Mouse (Mus musculus): ENCODE results near the gene Col4a5. TPM values are rescaled to one million over a fixed set of nuclear protein-coding genes. Genes with fewer than 3 reads are reported as not detected.

Col4a5 gene
- total RNA-seq (2021) = 10 to 100 TPM; 11.6 to 21.7 TPM
- long read RNA-seq, experiment 1, partial matches to known transcripts = 3 of 3 reads
- long read RNA-seq, experiment 1, other reads (novel, unspliced or antisense) = 0 of 3 reads
- long read RNA-seq, experiment 2 = 0 reads

DNA sequence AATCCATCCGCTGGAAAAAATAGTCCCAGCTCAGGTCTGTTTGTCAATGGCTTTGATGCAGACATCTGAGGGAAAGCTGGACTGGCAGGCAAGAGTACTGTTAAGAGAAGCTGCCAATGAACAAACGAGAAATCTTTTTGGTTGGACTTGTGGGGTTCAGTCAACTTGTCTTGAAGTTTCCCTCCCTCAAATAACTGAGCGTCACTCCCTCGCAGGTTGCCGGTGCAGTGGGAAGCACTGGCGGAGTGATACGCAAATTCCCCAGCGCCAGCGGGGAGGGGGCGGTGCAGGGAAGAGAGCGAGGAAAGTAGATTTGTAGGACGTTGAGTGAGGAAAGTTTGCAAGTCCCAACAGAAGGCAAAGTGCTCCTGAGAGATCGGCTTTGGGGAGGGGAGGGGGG is at the start of gene Col4a5:
Gene Col4a5 (plus strand): TSS at position 276 of the 400 bp plus-strand sequence.
- peak; percentile 77 to 82 for DNase-seq

GRCm38 (mm10) chrX:141436780-141437179 is 38.4 kb upstream of the Col4a5 start:
- DNase-seq = no peak

DNA sequence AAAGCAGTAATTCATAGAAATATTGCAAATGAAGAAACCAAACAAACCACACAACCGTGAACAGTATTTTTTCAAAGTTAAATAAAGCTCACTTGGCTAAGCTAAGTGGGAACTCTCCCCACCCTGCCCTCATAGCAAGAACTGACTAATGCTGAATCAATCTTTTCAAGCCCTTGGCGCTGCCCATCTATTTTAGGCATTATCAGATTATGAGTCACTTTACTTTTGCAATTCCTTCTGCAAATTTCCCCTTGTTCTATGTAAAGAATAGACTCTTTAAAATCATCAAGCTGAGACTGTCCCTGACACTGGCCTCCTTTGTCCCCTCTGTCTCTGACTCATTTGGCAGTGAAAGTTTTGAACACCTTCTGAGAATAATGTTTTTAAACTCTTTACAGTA is 35.8 kb upstream of the Col4a5 start:
- DNase-seq = peak; percentile 7 to 8

DNA sequence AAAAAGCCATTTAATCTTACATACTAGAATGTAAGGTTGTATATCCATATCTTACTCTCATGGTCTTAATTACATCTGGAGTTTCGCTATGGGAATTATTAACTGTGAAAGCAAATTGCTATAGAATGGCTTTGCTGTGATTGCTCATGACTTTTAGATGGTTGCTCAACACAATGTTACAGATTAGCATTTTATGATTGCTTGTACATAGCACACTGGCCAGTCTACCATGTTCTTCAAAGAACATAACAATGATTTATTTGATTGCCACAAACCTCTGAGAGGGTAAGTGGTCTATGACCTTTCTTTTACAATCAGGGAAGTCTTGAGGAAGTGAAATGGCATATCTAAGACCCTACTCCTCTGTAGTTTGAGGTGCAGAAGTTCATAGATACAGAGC is 27.2 kb upstream of the Col4a5 start:
- DNase-seq = no peak

DNA sequence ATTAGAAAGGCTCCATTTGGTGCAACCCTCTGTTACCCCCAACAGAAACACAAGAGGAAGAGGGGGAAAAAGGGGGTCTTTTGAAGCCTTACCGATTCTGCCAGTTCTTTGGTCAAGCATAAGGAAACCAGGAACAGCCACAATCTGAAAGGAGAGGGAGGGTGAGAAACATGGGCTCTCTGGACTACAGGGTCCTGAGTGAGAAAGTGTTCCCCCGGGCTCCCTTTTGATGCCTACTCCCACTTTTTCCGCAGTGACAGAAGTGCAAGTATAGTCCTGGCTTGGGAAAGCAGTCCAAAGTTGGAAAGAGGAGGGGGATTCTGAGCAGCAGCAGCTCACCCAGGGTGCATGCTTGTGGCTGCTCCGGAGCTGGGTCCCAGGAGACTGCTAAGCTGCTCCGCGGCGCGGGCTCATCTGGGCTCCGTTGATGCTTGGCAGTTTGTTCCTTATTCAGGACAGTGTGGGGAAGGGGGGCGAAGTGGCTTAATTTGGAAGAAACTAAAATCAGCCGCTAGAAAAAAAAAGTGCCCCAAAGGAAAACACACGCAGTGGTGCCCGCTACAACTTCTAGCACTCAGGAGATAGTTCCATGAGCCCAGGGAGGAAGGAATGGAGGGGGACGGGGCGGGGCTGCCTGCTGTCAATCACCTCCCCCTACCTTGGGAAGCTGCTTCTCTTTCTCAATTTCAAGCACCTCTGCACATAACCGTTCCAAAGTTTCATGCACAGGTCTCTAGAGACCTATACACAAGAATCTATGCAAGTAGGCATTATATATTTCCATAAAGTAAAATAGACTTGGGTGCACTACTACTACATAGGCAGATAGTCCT is 1.5 kb upstream of the Col4a5 start, which contains the start of gene Col4a6:
Gene Col4a6 (minus strand): TSS at position 607 of the 833 bp plus-strand sequence.
- DNase-seq = peak in 1 of 2 experiments; percentile 4

DNA sequence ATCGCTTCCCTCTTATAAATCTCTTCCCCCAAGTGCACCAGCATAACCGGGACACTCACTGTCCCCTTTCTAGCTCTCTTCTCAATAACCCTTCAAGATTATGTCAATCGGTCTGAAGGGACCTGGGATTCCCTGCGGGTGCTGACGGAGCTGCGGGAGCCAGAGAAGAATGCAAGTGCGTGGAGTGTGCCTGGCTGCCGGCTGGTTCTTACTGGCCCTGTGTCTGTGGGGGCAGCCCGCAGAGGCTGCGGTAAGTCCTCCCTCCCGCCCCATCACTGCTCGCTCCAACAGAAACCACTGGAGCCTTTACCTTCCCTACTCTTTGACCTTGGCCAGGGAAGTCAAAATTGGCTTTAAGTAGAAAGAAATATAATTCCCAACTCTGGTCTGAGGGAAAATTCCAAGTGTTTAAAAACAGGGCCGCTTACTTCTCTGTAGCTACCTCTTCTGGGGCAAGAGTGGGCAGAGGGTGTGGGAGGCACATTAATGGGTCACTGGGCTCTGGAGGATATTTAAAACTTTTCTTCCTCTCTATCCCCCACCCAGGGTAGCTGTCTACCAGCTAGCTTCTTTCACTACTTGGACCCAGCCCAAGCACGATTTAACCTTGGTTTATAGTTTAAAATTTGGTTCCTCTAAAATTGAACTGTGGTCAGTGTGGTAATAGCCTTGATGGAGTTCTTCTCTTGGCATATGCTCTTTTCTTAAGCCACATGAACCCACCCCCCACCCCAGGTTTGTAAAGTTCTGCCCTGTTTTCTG is 562 bp downstream of the Col4a5 start:
- DNase-seq = peak; percentile 15

GRCm38 (mm10) chrX:141494545-141494944 is 19.4 kb downstream of the Col4a5 start:
- DNase-seq = no peak

- DNase-seq = no peak
Measured at GRCm38 (mm10) chrX:141503125-141503524, 27.9 kb downstream of the Col4a5 start.

GRCm38 (mm10) chrX:141533447-141533846 is 58.3 kb downstream of the Col4a5 start:
- peak in 1 of 2 experiments; percentile 1 for DNase-seq

- DNase-seq = no peak
Measured at GRCm38 (mm10) chrX:141547471-141547870, 72.3 kb downstream of the Col4a5 start.

GRCm38 (mm10) chrX:141590242-141590641 is 115.1 kb downstream of the Col4a5 start:
- peak in 1 of 2 experiments; percentile 2 for DNase-seq

GRCm38 (mm10) chrX:141721725-141722124 is 246.5 kb downstream of the Col4a5 start:
- DNase-seq = peak in 1 of 2 experiments; percentile 5

DNA sequence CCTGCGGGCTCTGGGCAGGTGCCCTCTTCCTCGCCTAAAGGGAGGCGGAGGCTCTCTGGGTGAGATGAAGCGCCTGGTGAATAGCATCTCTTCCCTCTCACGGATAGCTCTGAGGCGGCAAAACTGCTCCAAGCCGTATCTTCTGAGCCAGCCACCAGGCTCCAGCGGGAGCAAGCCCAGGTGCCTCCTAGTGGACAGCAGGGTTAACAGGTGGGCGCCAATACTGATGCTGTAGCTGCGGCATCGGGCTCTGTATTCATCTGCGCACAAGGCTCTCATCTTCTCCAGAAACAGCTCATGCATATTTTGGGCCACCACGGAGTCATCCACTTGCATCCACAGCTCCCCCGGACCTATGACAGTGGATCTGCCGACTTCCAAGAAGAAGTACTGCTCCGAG is 248.8 kb downstream of the Col4a5 start:
- DNase-seq = no peak

GRCm38 (mm10) chrX:141724391-141724891 is 249.3 kb downstream of the Col4a5 start:
- DNase-seq = no peak

- no peak for DNase-seq
Measured at GRCm38 (mm10) chrX:141724937-141725918, 250.0 kb downstream of the Col4a5 start, which contains the start of gene Irs4. Irs4 (minus strand) TSS chrX:141725263.

DNA sequence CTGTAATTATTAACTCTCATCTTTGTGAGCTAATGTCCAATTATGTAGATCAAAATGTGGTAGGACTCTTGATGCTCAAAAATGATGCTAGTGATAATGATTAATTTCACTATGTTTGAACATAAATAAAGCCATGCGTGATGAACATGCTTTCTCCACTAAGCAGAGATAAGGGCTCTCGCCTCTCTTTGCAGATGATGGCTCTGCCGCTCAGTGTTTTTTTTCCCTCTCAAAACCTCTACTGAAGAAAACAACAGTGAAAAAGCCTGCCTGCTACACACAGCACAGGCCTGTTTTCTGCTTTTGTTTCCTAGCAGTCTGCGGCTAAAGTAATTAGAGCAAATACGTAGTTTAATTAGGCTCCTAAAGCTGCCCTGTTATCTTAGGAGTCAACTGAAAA is 254.4 kb downstream of the Col4a5 start:
- DNase-seq = no peak

Other genes with a start within 250 kb of the Col4a5 start
- gene Col4a6, start 1.3 kb upstream of the Col4a5 start, total RNA-seq (2021) = 1 to 10 TPM; 1.3 to 3.2 TPM
- gene Irs4, start 249.9 kb downstream of the Col4a5 start, total RNA-seq (2021) = not detected

Measured in adrenal gland, postnatal 36 days (tissue).